ENCODE assay signal across 22 mouse cellular contexts in genomic region chr5:88972277-88972676, GRCm38 (mm10).
DNase-seq lines count a peak whose midpoint lies in the region; ATAC-seq and TF ChIP-seq lines count a peak whose summit lies in the region.
"Had no signal": no experiment of that assay in that cellular context is flagged by ENCODE, and none has a peak within 500 bp of the region (broad histone marks: within the 10 kb centered on the region; RNA-seq: fewer than 3 reads in every experiment).

No protein-coding gene starts in this region.

- no peaks in the 10 kb centered on the region for H3K36me3 ChIP-seq in intestine, embryonic 14.5 days (ENCODE audit: control insufficient read depth, insufficient read depth, low read length)
- H3K36me3 ChIP-seq in intestine, postnatal 0 days (ENCODE audit: control insufficient read depth, insufficient read depth), result no peaks in the 10 kb centered on the region
- H3K36me3 ChIP-seq in small intestine, adult 2 months (ENCODE audit: control insufficient read depth, insufficient read depth, low read length), result peaks cover 4% of the 10 kb centered on the region; the same call in 1 of the 2 replicates
- H3K36me3 ChIP-seq: embryonic facial prominence, embryonic 13.5 days; forebrain, embryonic 12.5 days; heart, embryonic 15.5 days; hindbrain, embryonic 13.5 days had no signal

- no peaks in the 10 kb centered on the region for H3K27me3 ChIP-seq in intestine, embryonic 14.5 days (replicated peaks; ENCODE audit: control insufficient read depth, insufficient read depth, low read length)
- H3K27me3 ChIP-seq in intestine, postnatal 0 days (replicated peaks; ENCODE audit: control insufficient read depth, insufficient read depth, low read length), result no peaks in the 10 kb centered on the region
- H3K27me3 ChIP-seq in small intestine, adult 2 months (ENCODE audit: control insufficient read depth, insufficient read depth, low read length), result no peaks in the 10 kb centered on the region
- H3K27me3 ChIP-seq: embryonic facial prominence, embryonic 13.5 days; forebrain, embryonic 12.5 days; heart, embryonic 15.5 days; hindbrain, embryonic 13.5 days had no signal

- H3K4me2 ChIP-seq in intestine, embryonic 14.5 days (ENCODE audit: low read length), result no peak overlapping the region
- H3K4me2 ChIP-seq in intestine, postnatal 0 days (replicated peaks; ENCODE audit: low read depth), result peak overlapping the region; percentile 37
- H3K4me2 ChIP-seq: embryonic facial prominence, embryonic 13.5 days; forebrain, embryonic 12.5 days; heart, embryonic 11.5 days; heart, embryonic 15.5 days; hindbrain, embryonic 13.5 days had no signal

- no peak overlapping the region for H3K9ac ChIP-seq in intestine, embryonic 14.5 days (ENCODE audit: low read length)
- H3K9ac ChIP-seq in intestine, postnatal 0 days (ENCODE audit: low read depth, low read length), result no peak overlapping the region
- H3K9ac ChIP-seq: embryonic facial prominence, embryonic 13.5 days; forebrain, embryonic 12.5 days; heart, embryonic 15.5 days; hindbrain, embryonic 13.5 days had no signal

- no peak for TF ChIP-seq POLR2A in small intestine, adult 2 months (IDR thresholded peaks at IDR 0.05; ENCODE audit: low read depth, low read length)

- no peaks in the 10 kb centered on the region; the same call in 1 of the 2 replicates for H3K4me1 ChIP-seq in intestine, embryonic 14.5 days (replicated peaks; ENCODE audit: control insufficient read depth, insufficient read depth, low read length)
- 0 out of 2 replicates have a peak, but pooled peaks cover 8% of the 10 kb centered on the region for H3K4me1 ChIP-seq in intestine, postnatal 0 days (replicated peaks; ENCODE audit: control insufficient read depth, insufficient read depth, low read length)
- peaks cover 7% of the 10 kb centered on the region; the same call in 1 of the 2 replicates for H3K4me1 ChIP-seq in small intestine, adult 2 months (ENCODE audit: control insufficient read depth, insufficient read depth, insufficient read length, low read length)

- ATAC-seq in intestine, embryonic 14.5 days (replicated peaks; ENCODE audit: low FRiP score, low TSS enrichment, low read depth), result 0 out of 2 replicates have a peak, but pooled peaks have one; percentile 27
- peak; percentile 73 for ATAC-seq in intestine, postnatal 0 days
- ATAC-seq: activated CD4-positive, CD25-positive, alpha-beta regulatory T cell, adult 4 months; forebrain, embryonic 16.5 days; hindbrain, postnatal 0 days had no signal

- no peaks in the 10 kb centered on the region for H3K9me3 ChIP-seq in intestine, embryonic 14.5 days (ENCODE audit: control insufficient read depth, low read length)
- H3K9me3 ChIP-seq in intestine, postnatal 0 days (ENCODE audit: control insufficient read depth), result no peaks in the 10 kb centered on the region
- H3K9me3 ChIP-seq: embryonic facial prominence, embryonic 13.5 days; forebrain, embryonic 12.5 days; heart, embryonic 15.5 days; hindbrain, embryonic 13.5 days had no signal

- no peak for TF ChIP-seq CTCF in left cerebral cortex, adult 2 months (IDR thresholded peaks at IDR 0.05)
- TF ChIP-seq CTCF in intestine, postnatal 0 days (IDR thresholded peaks at IDR 0.05; ENCODE audit: low read depth), result no peak
- TF ChIP-seq CTCF in small intestine, adult 2 months (IDR thresholded peaks at IDR 0.05; ENCODE audit: extremely low read depth, insufficient read length, insufficient replicate concordance, low read depth, low read length), result no peak

- intact Hi-C loops in left cerebral cortex, adult 2 months (cut with DNase I), result no loop called here
- intact Hi-C loops in left cerebral cortex, postnatal 25 days (cut with DNase I), result loop anchor here (5.0 kb wide), 1 partner anchor 40 kb away; no protein-coding TSS in a partner anchor

- 47% methylated on average over 7 of the region's 7 CpGs for WGBS in intestine, embryonic 14.5 days
- WGBS in intestine, postnatal 0 days, result 28% methylated on average over 7 of the region's 7 CpGs
- 22% methylated on average over 7 of the region's 7 CpGs for WGBS in small intestine, adult 2 months

- peak overlapping the region; percentile 38; the same call in 1 of the 2 replicates for H3K27ac ChIP-seq in left cerebral cortex, adult 2 months
- no peak overlapping the region for H3K27ac ChIP-seq in intestine, embryonic 14.5 days (ENCODE audit: low read depth)
- H3K27ac ChIP-seq in intestine, postnatal 0 days (ENCODE audit: low read depth, low read length), result peak overlapping the region; percentile 62
- H3K27ac ChIP-seq in small intestine, adult 2 months (ENCODE audit: insufficient read depth, low read depth, low read length), result peak overlapping the region; percentile 55; the same call in 1 of the 2 replicates
- H3K27ac ChIP-seq: embryonic facial prominence, embryonic 13.5 days; forebrain, embryonic 12.5 days; heart, embryonic 15.5 days; hindbrain, embryonic 13.5 days; hindbrain, postnatal 0 days had no signal

- no peak for DNase-seq in left cerebral cortex, adult 2 months (ENCODE audit: extremely low spot score in 1 of 2, low spot score in 2 of 2)
- DNase-seq in left cerebral cortex, postnatal 25 days (ENCODE audit: low spot score in 2 of 2), result no peak
- DNase-seq in intestine, embryonic 14.5 days (ENCODE audit: low spot score), result no peak
- no peak for DNase-seq in yolk sac, embryonic 10.5 days (ENCODE audit: low spot score)
- DNase-seq in frontal cortex, postnatal 25 days (ENCODE audit: low spot score in 2 of 2), result no peak
- DNase-seq: adrenal gland, postnatal 14 days; cerebellum, adult 11-12 months; cerebellum, adult 9-10 months; cerebellum, postnatal 25 days; gastrocnemius, postnatal 36 days; heart, adult 18-20 months; heart, postnatal 14 days had no signal

- no peak overlapping the region for H3K4me3 ChIP-seq in left cerebral cortex, adult 2 months
- H3K4me3 ChIP-seq in intestine, embryonic 14.5 days (ENCODE audit: low read depth, low read length), result no peak overlapping the region
- no peak overlapping the region for H3K4me3 ChIP-seq in intestine, postnatal 0 days (ENCODE audit: low read depth, low read length)
- H3K4me3 ChIP-seq in small intestine, adult 2 months (ENCODE audit: low read depth, low read length), result no peak overlapping the region
- H3K4me3 ChIP-seq: embryonic facial prominence, embryonic 13.5 days; forebrain, embryonic 12.5 days; heart, embryonic 15.5 days; hindbrain, embryonic 13.5 days had no signal
